Mouse (Mus musculus) lung, postnatal 0 days (tissue): ENCODE measurements at regions not wholly inside any gene's neighbourhood (a gene's known extent, or its start where the extent isn't known, plus 50 kb on each side); places are given as distances from the start of the nearest gene placed in this dataset.

Experiments used
- CTCF ChIP-seq: IDR thresholded peaks from 2 replicates; pipeline ENCODE4 v1.5.1; 2016; ENCODE audit warnings: antibody characterized with exemption, mild to moderate bottlenecking
- EP300 ChIP-seq: IDR thresholded peaks from 2 replicates; pipeline ENCODE4 v1.6.1; 2016; ENCODE audit warnings: antibody characterized with exemption, mild to moderate bottlenecking, control low read depth

DNA sequence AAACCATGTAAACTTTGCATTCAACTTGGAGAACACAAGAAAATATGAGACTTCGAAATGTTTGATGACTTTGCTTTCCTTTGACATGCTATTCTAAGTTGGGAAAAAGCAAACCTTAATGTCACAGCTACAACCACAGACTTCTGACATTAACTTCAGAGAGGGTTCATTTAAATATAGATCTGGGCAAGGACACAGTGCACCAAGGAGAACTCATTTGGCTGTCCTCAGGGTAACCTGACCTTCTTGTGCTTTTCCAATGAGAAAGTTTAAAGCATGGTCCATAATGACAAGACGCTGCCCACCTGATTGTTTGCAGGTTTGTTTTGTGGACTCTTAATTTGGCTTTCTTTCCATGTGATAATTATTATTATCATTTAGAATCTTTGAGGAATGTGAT is 143.1 kb upstream of the Adamts5 start:
- no peak for TF ChIP-seq EP300
- no peak for TF ChIP-seq CTCF
